Mouse (Mus musculus) hindbrain, embryonic 16.5 days (tissue): ENCODE measurements around the gene Atoh1. TPM values are rescaled to one million over a fixed set of nuclear protein-coding genes. Genes with fewer than 3 reads are reported as not detected.

ENCODE experiments used
- ATAC-seq: fragments of 200-750 bp; cut with Nextera tagmentation; 2 replicates; pipeline ENCODE4 v1.8.0; 2017; ENCODE audit warnings: moderate TSS enrichment, moderate library complexity
- H3K27ac ChIP-seq: fragments of 300-500 bp; sonication (generic); 2 replicates; pipeline ENCODE4 v1.5.1; 2014; ENCODE audit warnings: low read depth, mild to moderate bottlenecking, control low read depth, low read length, moderate library complexity
- H3K27me3 ChIP-seq: fragments of 300-500 bp; sonication (generic); replicated peaks from 2 replicates; pipeline ENCODE4 v1.6.1; 2014; ENCODE audit warnings: low read length; ENCODE audit not compliant: control insufficient read depth, insufficient read depth
- H3K36me3 ChIP-seq: fragments of 300-500 bp; sonication (generic); 2 replicates; pipeline ENCODE4 v1.6.1; 2014; ENCODE audit warnings: mild to moderate bottlenecking, low read length, moderate library complexity, mixed read lengths; ENCODE audit not compliant: control insufficient read depth, insufficient read depth
- H3K4me1 ChIP-seq: fragments of 300-500 bp; sonication (generic); 2 replicates; pipeline ENCODE4 v1.6.1; 2014; ENCODE audit warnings: low read depth, low read length; ENCODE audit not compliant: control insufficient read depth, insufficient read depth
- H3K4me2 ChIP-seq: fragments of 300-500 bp; sonication (generic); 2 replicates; pipeline ENCODE4 v1.6.1; 2014; ENCODE audit warnings: mild to moderate bottlenecking, low read length, control low read depth, moderate library complexity
- H3K4me3 ChIP-seq: fragments of 300-500 bp; sonication (generic); 2 replicates; pipeline ENCODE4 v1.5.1; 2014; ENCODE audit warnings: mild to moderate bottlenecking, low read length, control low read depth, moderate library complexity
- H3K9ac ChIP-seq: fragments of 300-500 bp; sonication (generic); 2 replicates; pipeline ENCODE4 v1.6.1; 2014; ENCODE audit warnings: low read depth, mild to moderate bottlenecking, control low read depth, low read length, moderate library complexity
- H3K9me3 ChIP-seq: fragments of 300-500 bp; sonication (generic); 2 replicates; pipeline ENCODE4 v1.6.1; 2014; ENCODE audit warnings: mild to moderate bottlenecking, low read length, moderate library complexity; ENCODE audit not compliant: control insufficient read depth
- WGBS: fragments of 180-500 bp; shearing (Covaris S2); extraction: QIAGEN DNeasy Blood & Tissue Kit; methylation state at CpG from one replicate; pipeline ENCODE4 v1.1.7; 2014; 5-methylcytosine and 5-hydroxymethylcytosine counted together
- polyA plus RNA-seq: library from polyadenylated mRNA; unstranded; fragments of >200 nt; fragmentation: Nextera tagmentation; extraction: Ambion mirVana; gene quantifications from 2 replicates; pipeline ENCODE4 v1.2.1, GENCODE M21; 2015

Gene Atoh1
- polyA plus RNA-seq = 9.0 and 14.4 TPM in 2 replicates

GRCm38 (mm10) chr6:64728499-64729198 lies at the start of gene Atoh1:
Atoh1 (plus strand) TSS chr6:64729125.
- Histone ChIP-seq H3K36me3 (no peaks in the 10 kb centered on the region), H3K4me1 (peaks cover 19% of the 10 kb centered on the region), H3K27me3 (peaks cover 27% of the 10 kb centered on the region), H3K9ac (peak within 1 kb of the TSS; percentile 57), H3K4me3 (peak within 1 kb of the TSS; percentile 50), H3K9me3 (no peaks in the 10 kb centered on the region), H3K4me2 (peak within 1 kb of the TSS; percentile 76), H3K27ac (peak within 1 kb of the TSS; percentile 54; the same call in 1 of the 2 replicates)
- peak; percentile 82 for ATAC-seq
- WGBS = under 1% methylated on average over 34 of the region's 34 CpGs

GRCm38 (mm10) chr6:64683974-64684373 lies 45.0 kb upstream of the Atoh1 start:
- H3K9me3 ChIP-seq = no peaks in the 10 kb centered on the region
- peak; percentile 46; the same call in 1 of the 2 replicates for ATAC-seq
- H3K4me1 ChIP-seq = peaks cover 10% of the 10 kb centered on the region
- no peak overlapping the region for H3K4me3 ChIP-seq
- no peak overlapping the region for H3K27ac ChIP-seq
- no peak overlapping the region for H3K9ac ChIP-seq
- no peaks in the 10 kb centered on the region; the same call in none of the 2 replicates for H3K27me3 ChIP-seq
- H3K36me3 ChIP-seq = no peaks in the 10 kb centered on the region
- WGBS = 33% methylated on average over 9 of the region's 9 CpGs
- H3K4me2 ChIP-seq = no peak overlapping the region

DNA sequence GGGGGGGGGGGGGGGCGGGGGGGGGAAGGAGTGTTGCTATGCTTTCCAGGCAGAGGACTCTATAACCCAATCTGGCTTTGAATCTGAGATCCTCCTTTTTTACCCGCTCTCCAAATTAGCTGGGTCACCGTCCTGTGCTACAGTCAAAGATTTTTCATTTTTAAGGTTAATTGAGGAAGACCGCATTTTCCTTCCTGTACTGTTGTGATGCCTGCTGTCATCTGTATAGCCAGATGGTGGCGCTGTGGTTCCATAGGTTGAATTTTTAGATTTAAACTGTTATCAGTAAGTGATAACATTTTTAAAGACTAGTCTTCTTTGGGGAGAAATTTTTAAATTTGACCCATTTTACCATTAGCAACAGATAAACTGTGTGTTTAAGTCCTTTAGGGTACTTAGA lies 44.0 kb upstream of the Atoh1 start:
- no peak overlapping the region for H3K27ac ChIP-seq
- 3% methylated on average over 4 of the region's 5 CpGs for WGBS
- H3K36me3 ChIP-seq = no peaks in the 10 kb centered on the region
- 0 out of 2 replicates have a peak overlapping the region, but pooled peaks have one; percentile 29 for H3K9ac ChIP-seq
- H3K4me2 ChIP-seq = peak overlapping the region; percentile 51
- H3K27me3 ChIP-seq = peaks cover 1% of the 10 kb centered on the region
- H3K4me3 ChIP-seq = no peak overlapping the region
- peak; percentile 31 for ATAC-seq
- no peaks in the 10 kb centered on the region for H3K9me3 ChIP-seq
- H3K4me1 ChIP-seq = peaks cover 10% of the 10 kb centered on the region

- Histone ChIP-seq H3K27ac (peak overlapping the region; percentile 31; the same call in 1 of the 2 replicates), H3K9ac (0 out of 2 replicates have a peak overlapping the region, but pooled peaks have one; percentile 10), H3K4me3 (peak overlapping the region; percentile 5), H3K36me3 (no peaks in the 10 kb centered on the region), H3K4me1 (peaks cover 10% of the 10 kb centered on the region), H3K27me3 (peaks cover 10% of the 10 kb centered on the region), H3K9me3 (no peaks in the 10 kb centered on the region), H3K4me2 (peak overlapping the region; percentile 51)
- ATAC-seq = peak; percentile 57
- 3% methylated on average over 19 of the region's 19 CpGs for WGBS
Measured at GRCm38 (mm10) chr6:64688181-64688944, 40.6 kb upstream of the Atoh1 start.

DNA sequence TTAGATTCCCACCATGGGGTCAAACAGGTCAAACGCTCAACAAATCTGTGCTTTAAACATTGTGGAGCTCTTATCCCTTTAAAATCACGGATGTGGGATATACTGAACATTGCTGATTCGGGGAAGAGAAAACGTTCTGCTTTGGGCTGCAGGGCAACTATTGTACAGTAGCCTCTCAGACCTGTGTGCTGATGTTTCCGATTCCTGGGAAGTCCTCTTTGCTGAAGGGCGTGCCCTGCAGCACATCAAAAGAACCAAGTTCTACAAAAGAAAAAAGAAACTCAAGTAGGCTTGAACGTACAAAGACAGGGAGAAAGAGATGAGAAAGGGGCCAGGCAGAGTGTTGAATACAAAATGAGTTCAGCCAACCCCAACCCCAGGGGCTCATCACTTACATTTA lies 34.2 kb upstream of the Atoh1 start:
- no peak for ATAC-seq
- Histone ChIP-seq H3K4me1 (no peaks in the 10 kb centered on the region), H3K27ac (no peak overlapping the region), H3K36me3 (no peaks in the 10 kb centered on the region), H3K9me3 (no peaks in the 10 kb centered on the region), H3K27me3 (peaks cover 10% of the 10 kb centered on the region), H3K4me2 (no peak overlapping the region), H3K4me3 (no peak overlapping the region), H3K9ac (no peak overlapping the region)
- 23% methylated on average over 7 of the region's 7 CpGs for WGBS

DNA sequence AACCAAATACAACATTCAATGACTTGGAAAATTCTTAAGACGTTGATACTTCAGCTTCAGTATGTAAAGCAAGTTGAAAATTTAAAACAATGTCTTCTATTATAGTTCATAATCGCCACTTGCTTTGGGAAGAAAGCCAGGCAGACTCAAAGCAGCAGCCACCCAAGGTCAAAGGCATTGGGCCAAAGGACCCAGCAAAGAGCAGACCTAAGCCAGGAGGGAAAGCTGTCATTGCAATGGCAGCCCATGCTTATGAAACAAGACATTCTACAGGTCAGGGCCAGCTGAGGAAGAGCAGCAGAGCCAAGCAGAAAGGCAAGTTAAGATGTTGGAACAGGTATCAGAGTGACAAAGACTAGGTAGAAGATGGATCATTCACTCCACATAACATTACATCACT lies 25.3 kb upstream of the Atoh1 start:
- no peaks in the 10 kb centered on the region for H3K4me1 ChIP-seq
- 83% methylated on average over 2 of the region's 2 CpGs for WGBS
- no peaks in the 10 kb centered on the region for H3K36me3 ChIP-seq
- no peak overlapping the region for H3K9ac ChIP-seq
- ATAC-seq = no peak
- no peaks in the 10 kb centered on the region for H3K9me3 ChIP-seq
- no peak overlapping the region for H3K4me2 ChIP-seq
- H3K27me3 ChIP-seq = no peaks in the 10 kb centered on the region
- no peak overlapping the region for H3K27ac ChIP-seq
- H3K4me3 ChIP-seq = no peak overlapping the region

DNA sequence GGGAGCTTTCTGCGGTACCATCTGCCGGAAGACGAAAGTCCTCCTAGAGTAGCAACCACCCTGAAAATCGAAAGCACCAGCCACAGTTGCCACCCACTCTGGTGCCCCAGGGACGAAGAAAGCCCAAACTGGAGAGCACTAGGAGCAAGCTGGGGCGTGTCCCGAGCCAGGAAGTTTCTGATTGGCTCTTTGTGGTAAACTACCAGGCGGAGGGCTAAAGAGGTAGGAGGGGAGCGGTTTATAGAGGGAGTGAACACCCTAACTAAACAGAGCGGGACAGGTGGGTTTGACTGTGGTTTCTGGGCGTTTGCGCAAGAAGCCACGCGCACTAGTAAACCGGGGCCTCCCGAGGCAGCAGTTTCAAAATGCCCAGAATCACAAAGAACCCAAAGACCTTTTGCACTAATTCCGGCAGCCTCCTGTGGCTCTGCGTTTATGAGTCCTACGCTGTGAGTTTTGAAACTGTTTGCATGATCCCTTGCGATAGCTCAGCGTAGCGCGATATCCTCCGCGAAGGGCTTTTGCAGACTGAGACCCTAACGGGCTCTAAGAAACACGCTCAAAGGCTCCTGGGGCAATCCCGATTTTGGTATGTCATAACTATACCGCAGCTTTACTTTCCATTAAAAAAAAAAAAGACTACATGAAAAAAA lies 1.0 kb upstream of the Atoh1 start:
- peak overlapping the region; percentile 50 for H3K4me3 ChIP-seq
- 0 out of 2 replicates have a peak overlapping the region, but pooled peaks have one; percentile 6 for H3K9ac ChIP-seq
- H3K9me3 ChIP-seq = no peaks in the 10 kb centered on the region
- peaks cover 19% of the 10 kb centered on the region for H3K4me1 ChIP-seq
- H3K36me3 ChIP-seq = no peaks in the 10 kb centered on the region
- peaks cover 23% of the 10 kb centered on the region for H3K27me3 ChIP-seq
- ATAC-seq = peak; percentile 66
- H3K4me2 ChIP-seq = peak overlapping the region; percentile 76
- no peak overlapping the region for H3K27ac ChIP-seq
- WGBS = under 1% methylated on average over 29 of the region's 29 CpGs

GRCm38 (mm10) chr6:64729231-64730011 lies 496 bp downstream of the Atoh1 start:
- peak overlapping the region; percentile 50 for H3K4me3 ChIP-seq
- H3K27me3 ChIP-seq = peaks cover 31% of the 10 kb centered on the region
- H3K4me1 ChIP-seq = peaks cover 22% of the 10 kb centered on the region
- under 1% methylated on average over 52 of the region's 53 CpGs for WGBS
- H3K27ac ChIP-seq = peak overlapping the region; percentile 54; the same call in 1 of the 2 replicates
- H3K4me2 ChIP-seq = peak overlapping the region; percentile 76
- peak overlapping the region; percentile 57 for H3K9ac ChIP-seq
- no peaks in the 10 kb centered on the region for H3K9me3 ChIP-seq
- peak; percentile 49 for ATAC-seq
- no peaks in the 10 kb centered on the region for H3K36me3 ChIP-seq
